Mouse (Mus musculus) embryonic facial prominence, embryonic 12.5 days (tissue): ENCODE data around the gene Adamts2. TPM values are rescaled to one million over a fixed set of nuclear protein-coding genes. Genes with fewer than 3 reads are reported as not detected.

Source experiments
- ATAC-seq: fragments of 200-750 bp; cut with Nextera tagmentation; 2 replicates; pipeline ENCODE4 v1.8.0; 2017; ENCODE audit not compliant: insufficient number of reproducible peaks, insufficient read depth, low FRiP score, low TSS enrichment
- H3K27ac ChIP-seq: fragments of 300-500 bp; sonication (generic); 2 replicates; pipeline ENCODE4 v1.5.1; 2016; ENCODE audit warnings: mild to moderate bottlenecking
- H3K27me3 ChIP-seq: fragments of 300-500 bp; sonication (generic); 2 replicates; pipeline ENCODE4 v1.6.1; 2016; ENCODE audit warnings: mild to moderate bottlenecking, moderate library complexity
- H3K36me3 ChIP-seq: fragments of 300-500 bp; sonication (generic); 2 replicates; pipeline ENCODE4 v1.6.1; 2016; ENCODE audit warnings: mild to moderate bottlenecking
- H3K4me1 ChIP-seq: fragments of 300-500 bp; sonication (generic); 2 replicates; pipeline ENCODE4 v1.6.1; 2016
- H3K4me2 ChIP-seq: fragments of 300-500 bp; sonication (generic); replicated peaks from 2 replicates; pipeline ENCODE4 v1.6.1; 2016; ENCODE audit warnings: mild to moderate bottlenecking, moderate library complexity
- H3K4me3 ChIP-seq: fragments of 300-500 bp; sonication (generic); 2 replicates; pipeline ENCODE4 v1.5.1; 2016; ENCODE audit warnings: mild to moderate bottlenecking
- H3K9ac ChIP-seq: fragments of 300-500 bp; sonication (generic); 2 replicates; pipeline ENCODE4 v1.6.1; 2016; ENCODE audit warnings: mild to moderate bottlenecking, moderate library complexity
- H3K9me3 ChIP-seq: fragments of 300-500 bp; sonication (generic); 2 replicates; pipeline ENCODE4 v1.6.1; 2016; ENCODE audit warnings: mild to moderate bottlenecking, moderate library complexity
- WGBS: fragments of 180-500 bp; shearing (Covaris S2); methylation state at CpG from one replicate; pipeline ENCODE4 v1.1.7; 2016; 5-methylcytosine and 5-hydroxymethylcytosine counted together
- polyA plus RNA-seq: library from polyadenylated mRNA; unstranded; fragments of >200 nt; fragmentation: Nextera tagmentation; extraction: Ambion mirVana; gene quantifications from 2 replicates; pipeline ENCODE4 v1.2.1, GENCODE M21; 2016

Adamts2 gene
- 8.7 and 9.8 TPM in 2 replicates for polyA plus RNA-seq

GRCm38 (mm10) chr11:50601641-50602355 lies at the start of gene Adamts2:
Gene Adamts2 (plus strand): TSS chr11:50602084.
- no peaks in the 10 kb centered on the region for H3K9me3 ChIP-seq
- H3K4me1 ChIP-seq, result peaks cover 14% of the 10 kb centered on the region
- peak within 1 kb of the TSS; percentile 36 for H3K27ac ChIP-seq
- no peaks in the 10 kb centered on the region for H3K36me3 ChIP-seq
- peak within 1 kb of the TSS; percentile 60 for H3K9ac ChIP-seq
- peak within 1 kb of the TSS; percentile 90 for H3K4me2 ChIP-seq
- peak within 1 kb of the TSS; percentile 59 for H3K4me3 ChIP-seq
- ATAC-seq, result peak; percentile 69
- H3K27me3 ChIP-seq, result peaks cover 70% of the 10 kb centered on the region
- WGBS, result under 1% methylated on average over 60 of the region's 82 CpGs

GRCm38 (mm10) chr11:50557064-50557463 lies 44.8 kb upstream of the Adamts2 start:
- Histone ChIP-seq H3K27ac (no peak overlapping the region), H3K9me3 (no peaks in the 10 kb centered on the region), H3K27me3 (no peaks in the 10 kb centered on the region), H3K36me3 (no peaks in the 10 kb centered on the region), H3K4me2 (no peak overlapping the region), H3K9ac (no peak overlapping the region), H3K4me3 (no peak overlapping the region), H3K4me1 (no peaks in the 10 kb centered on the region)
- WGBS, result 83% methylated on average over 3 of the region's 3 CpGs
- no peak for ATAC-seq

- Histone ChIP-seq H3K9ac (no peak overlapping the region), H3K4me1 (no peaks in the 10 kb centered on the region), H3K27ac (no peak overlapping the region), H3K27me3 (no peaks in the 10 kb centered on the region), H3K9me3 (no peaks in the 10 kb centered on the region), H3K36me3 (no peaks in the 10 kb centered on the region), H3K4me3 (no peak overlapping the region), H3K4me2 (no peak overlapping the region)
- no peak for ATAC-seq
- WGBS, result 33% methylated on average over 4 of the region's 4 CpGs
These were observed 42.8 kb upstream of the Adamts2 start for GRCm38 (mm10) chr11:50559108-50559507.

GRCm38 (mm10) chr11:50565466-50566211 lies 36.2 kb upstream of the Adamts2 start:
- Histone ChIP-seq H3K27ac (no peak overlapping the region), H3K9me3 (no peaks in the 10 kb centered on the region), H3K4me1 (no peaks in the 10 kb centered on the region), H3K9ac (no peak overlapping the region), H3K36me3 (no peaks in the 10 kb centered on the region), H3K27me3 (no peaks in the 10 kb centered on the region), H3K4me3 (no peak overlapping the region), H3K4me2 (no peak overlapping the region)
- WGBS, result 77% methylated on average over 20 of the region's 20 CpGs
- ATAC-seq, result no peak

DNA sequence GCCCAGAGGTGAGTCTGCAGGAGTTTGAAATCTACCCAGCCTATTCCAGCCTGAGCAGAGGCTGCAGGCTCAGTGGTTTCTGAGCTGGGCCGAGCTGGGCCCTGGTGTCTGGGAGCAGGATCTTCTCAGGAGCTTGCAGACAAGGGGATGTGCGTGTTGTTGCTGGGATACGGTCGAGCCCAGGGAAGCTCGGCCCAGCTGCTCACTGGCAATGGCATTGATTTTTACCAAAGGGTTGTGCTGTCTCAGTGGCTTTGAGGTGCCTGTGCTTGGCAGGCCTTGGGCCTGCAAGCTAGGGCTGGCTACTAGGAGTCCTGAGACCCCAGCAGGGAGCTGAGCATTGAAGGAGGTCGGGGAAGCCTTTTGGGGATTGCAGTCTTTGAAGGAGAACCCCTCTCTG lies 30.4 kb upstream of the Adamts2 start:
- Histone ChIP-seq H3K27ac (no peak overlapping the region), H3K4me1 (no peaks in the 10 kb centered on the region), H3K9ac (no peak overlapping the region), H3K36me3 (no peaks in the 10 kb centered on the region), H3K27me3 (no peaks in the 10 kb centered on the region), H3K4me2 (no peak overlapping the region), H3K9me3 (no peaks in the 10 kb centered on the region), H3K4me3 (no peak overlapping the region)
- 75% methylated on average over 6 of the region's 6 CpGs for WGBS
- ATAC-seq, result no peak

GRCm38 (mm10) chr11:50576521-50576920 lies 25.4 kb upstream of the Adamts2 start:
- Histone ChIP-seq H3K9ac (no peak overlapping the region), H3K4me1 (no peaks in the 10 kb centered on the region), H3K36me3 (no peaks in the 10 kb centered on the region), H3K4me3 (no peak overlapping the region), H3K9me3 (no peaks in the 10 kb centered on the region), H3K27ac (no peak overlapping the region), H3K27me3 (no peaks in the 10 kb centered on the region), H3K4me2 (no peak overlapping the region)
- WGBS, result 35% methylated on average over 4 of the region's 4 CpGs
- no peak for ATAC-seq

- Histone ChIP-seq H3K4me2 (no peak overlapping the region), H3K27me3 (no peaks in the 10 kb centered on the region), H3K27ac (no peak overlapping the region), H3K9ac (no peak overlapping the region), H3K9me3 (no peaks in the 10 kb centered on the region), H3K36me3 (no peaks in the 10 kb centered on the region), H3K4me3 (no peak overlapping the region), H3K4me1 (no peaks in the 10 kb centered on the region)
- 49% methylated on average over 7 of the region's 7 CpGs for WGBS
- no peak for ATAC-seq
These were observed 14.9 kb upstream of the Adamts2 start for GRCm38 (mm10) chr11:50587026-50587425.

- ATAC-seq, result no peak
- Histone ChIP-seq H3K9me3 (no peaks in the 10 kb centered on the region), H3K27ac (no peak overlapping the region), H3K4me2 (no peak overlapping the region), H3K27me3 (no peaks in the 10 kb centered on the region), H3K4me3 (no peak overlapping the region), H3K36me3 (no peaks in the 10 kb centered on the region), H3K9ac (no peak overlapping the region), H3K4me1 (peaks cover 3% of the 10 kb centered on the region; the same call in 1 of the 2 replicates)
- 13% methylated on average over 3 of the region's 3 CpGs for WGBS
These were observed 14.1 kb upstream of the Adamts2 start for GRCm38 (mm10) chr11:50587787-50588186.

GRCm38 (mm10) chr11:50589060-50589459 lies 12.8 kb upstream of the Adamts2 start:
- Histone ChIP-seq H3K4me2 (no peak overlapping the region), H3K4me1 (peaks cover 13% of the 10 kb centered on the region), H3K27ac (no peak overlapping the region), H3K9ac (no peak overlapping the region), H3K36me3 (no peaks in the 10 kb centered on the region), H3K4me3 (no peak overlapping the region), H3K9me3 (no peaks in the 10 kb centered on the region), H3K27me3 (no peaks in the 10 kb centered on the region)
- 35% methylated on average over 11 of the region's 11 CpGs for WGBS
- ATAC-seq, result no peak

DNA sequence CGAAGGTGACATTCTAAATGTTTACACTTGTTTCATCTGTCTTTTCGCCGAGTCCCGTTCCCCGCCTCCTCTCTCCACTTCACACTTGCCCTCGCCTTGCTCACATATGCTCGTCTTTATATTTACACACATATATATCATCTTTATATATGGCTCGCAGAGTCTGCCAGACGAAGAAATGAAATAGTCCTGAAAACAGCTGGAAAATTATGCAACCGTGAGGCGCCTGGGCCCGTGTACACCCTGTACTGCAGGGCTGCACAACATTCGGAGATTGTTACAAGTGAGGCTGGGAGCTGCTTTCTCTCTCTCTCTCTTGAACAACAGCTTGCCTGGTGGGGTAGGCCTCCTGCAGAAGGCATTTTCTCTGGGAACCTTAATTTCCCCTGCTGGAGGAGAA lies 10.8 kb upstream of the Adamts2 start:
- H3K27me3 ChIP-seq, result no peaks in the 10 kb centered on the region
- H3K27ac ChIP-seq, result no peak overlapping the region
- H3K4me1 ChIP-seq, result peaks cover 13% of the 10 kb centered on the region
- no peak for ATAC-seq
- H3K36me3 ChIP-seq, result no peaks in the 10 kb centered on the region
- H3K4me2 ChIP-seq, result no peak overlapping the region
- 87% methylated on average over 13 of the region's 13 CpGs for WGBS
- no peak overlapping the region for H3K9ac ChIP-seq
- no peaks in the 10 kb centered on the region for H3K9me3 ChIP-seq
- no peak overlapping the region for H3K4me3 ChIP-seq

DNA sequence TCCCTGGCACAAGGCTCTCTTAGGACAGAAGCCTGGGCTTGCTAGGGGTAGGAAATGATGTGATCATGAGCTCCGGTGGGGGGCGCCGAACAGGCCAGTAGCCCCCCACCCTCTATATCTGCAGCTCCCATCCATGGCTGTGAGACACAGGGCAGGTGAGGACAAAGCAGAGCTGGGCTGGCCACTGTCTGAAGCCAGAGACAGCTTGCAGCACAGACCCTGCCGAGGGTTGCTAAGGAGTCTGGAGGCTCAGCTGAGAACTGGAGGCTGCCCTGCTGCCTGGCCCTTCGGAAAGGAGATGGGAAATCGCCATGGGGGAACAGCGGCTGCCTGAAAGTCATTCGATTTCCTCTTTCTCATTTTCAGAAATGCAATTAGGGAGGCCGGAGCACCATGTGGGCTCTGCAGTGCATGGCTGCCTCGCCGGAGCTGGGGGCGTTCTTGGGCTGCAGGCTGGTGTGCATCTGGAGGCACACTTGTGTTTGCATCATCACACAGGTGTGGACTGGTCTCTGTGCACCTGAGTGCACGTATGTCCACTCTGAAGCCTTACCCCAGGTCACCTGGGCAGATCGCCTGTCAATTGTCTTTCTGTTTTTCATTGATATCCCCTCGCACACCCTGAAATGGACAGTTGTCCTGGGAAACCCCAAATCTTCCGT lies 8.9 kb upstream of the Adamts2 start:
- no peak overlapping the region for H3K4me3 ChIP-seq
- H3K9ac ChIP-seq, result no peak overlapping the region
- no peak overlapping the region for H3K4me2 ChIP-seq
- no peaks in the 10 kb centered on the region for H3K27me3 ChIP-seq
- no peak overlapping the region for H3K27ac ChIP-seq
- H3K36me3 ChIP-seq, result no peaks in the 10 kb centered on the region
- no peaks in the 10 kb centered on the region for H3K9me3 ChIP-seq
- H3K4me1 ChIP-seq, result peaks cover 13% of the 10 kb centered on the region
- WGBS, result 55% methylated on average over 16 of the region's 16 CpGs
- ATAC-seq, result no peak

GRCm38 (mm10) chr11:50596571-50596970 lies 5.3 kb upstream of the Adamts2 start:
- Histone ChIP-seq H3K9me3 (no peaks in the 10 kb centered on the region), H3K4me2 (no peak overlapping the region), H3K27ac (no peak overlapping the region), H3K27me3 (peaks cover 22% of the 10 kb centered on the region), H3K9ac (no peak overlapping the region), H3K4me3 (no peak overlapping the region), H3K36me3 (no peaks in the 10 kb centered on the region), H3K4me1 (peaks cover 13% of the 10 kb centered on the region)
- 74% methylated on average over 2 of the region's 2 CpGs for WGBS
- no peak for ATAC-seq
